Mouse (Mus musculus): ENCODE data around the gene Olfr970.
"Not testable (repeated sequence)": the region's sequence is repeated elsewhere in the genome, so short reads cannot be mapped to it uniquely, and the experiment has no call there.

Olfr970 gene

GRCm38 (mm10) chr9:39808560-39808959 lies at the start of gene Olfr970:
TSS of gene Olfr970 (plus strand) at chr9:39808860.
- no peak for DNase-seq (ENCODE audit: low spot score)

GRCm38 (mm10) chr9:39783153-39783552 lies 25.5 kb upstream of the Olfr970 start, which contains the start of gene Olfr968:
TSS of gene Olfr968 (minus strand) at chr9:39783253.
- DNase-seq (ENCODE audit: low spot score): no peak

- no peak for DNase-seq (ENCODE audit: low spot score)
Measured at GRCm38 (mm10) chr9:39790558-39790957, 18.1 kb upstream of the Olfr970 start, which contains the start of gene Olfr969. TSS of gene Olfr969 (plus strand) at chr9:39790945.

- DNase-seq (ENCODE audit: low spot score): not testable (repeated sequence)
Measured at GRCm38 (mm10) chr9:39836576-39836975, 27.9 kb downstream of the Olfr970 start, which contains the start of gene Olfr971. TSS of gene Olfr971 (plus strand) at chr9:39836876.

- no peak for DNase-seq (ENCODE audit: low spot score)
Measured at GRCm38 (mm10) chr9:39866122-39866521, 57.5 kb downstream of the Olfr970 start, which contains the start of gene Olfr972. TSS of gene Olfr972 (plus strand) at chr9:39866422.

Measured in testis, postnatal 14 days (tissue).